Mouse (Mus musculus) cerebral cortex, adult 2 months (tissue): Measurements from ENCODE around the gene Sectm1a.

Source experiments
- WGBS: fragments of 180-500 bp; shearing (Covaris S2); methylation state at CpG from one replicate; pipeline ENCODE4 v1.1.7; 2018; 5-methylcytosine and 5-hydroxymethylcytosine counted together

Sectm1a gene

DNA sequence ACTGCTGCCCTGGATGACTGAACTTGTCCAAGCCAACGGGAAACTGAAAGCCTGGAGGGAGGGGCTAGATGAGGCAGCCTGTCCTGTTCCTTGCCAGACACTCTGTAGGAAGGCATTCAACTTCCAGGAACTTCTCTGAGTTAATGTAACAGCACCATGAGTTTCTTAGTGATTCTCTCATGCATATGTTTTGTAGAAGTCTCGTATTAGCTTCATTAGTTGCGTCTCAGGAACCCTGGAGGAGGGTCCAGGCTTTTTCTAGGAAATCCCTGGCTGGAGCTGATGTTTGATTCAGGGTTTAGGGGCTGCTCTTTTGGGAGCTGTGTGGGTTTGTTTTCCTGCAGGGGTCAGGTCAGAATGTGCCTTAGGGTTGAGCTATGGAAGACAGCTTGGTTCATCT lies at the start of gene Sectm1a:
Sectm1a (minus strand) TSS at position 101 of the 400 bp plus-strand sequence.
- WGBS = 82% methylated on average over 3 of the region's 3 CpGs

DNA sequence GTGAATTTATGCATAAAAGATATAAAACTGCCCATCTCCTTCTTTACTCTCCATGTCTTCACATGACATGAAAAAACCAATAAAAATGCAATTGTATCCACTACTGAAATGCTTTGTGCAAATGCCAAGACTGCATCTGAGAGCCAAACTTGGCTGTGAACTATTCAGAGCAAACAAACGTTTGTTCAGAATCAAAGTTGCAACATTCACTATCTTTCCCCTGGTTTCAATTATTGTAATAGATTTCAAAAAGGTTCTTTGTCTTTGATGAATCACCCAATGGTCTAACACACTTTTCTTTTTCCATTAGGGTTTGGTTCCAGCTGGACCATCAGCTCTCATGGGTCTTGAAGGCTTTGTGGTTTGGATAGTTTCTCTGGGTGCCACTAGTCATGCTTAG lies 48.6 kb upstream of the Sectm1a start:
- WGBS = 44% methylated on average over 1 of the region's 1 CpGs

DNA sequence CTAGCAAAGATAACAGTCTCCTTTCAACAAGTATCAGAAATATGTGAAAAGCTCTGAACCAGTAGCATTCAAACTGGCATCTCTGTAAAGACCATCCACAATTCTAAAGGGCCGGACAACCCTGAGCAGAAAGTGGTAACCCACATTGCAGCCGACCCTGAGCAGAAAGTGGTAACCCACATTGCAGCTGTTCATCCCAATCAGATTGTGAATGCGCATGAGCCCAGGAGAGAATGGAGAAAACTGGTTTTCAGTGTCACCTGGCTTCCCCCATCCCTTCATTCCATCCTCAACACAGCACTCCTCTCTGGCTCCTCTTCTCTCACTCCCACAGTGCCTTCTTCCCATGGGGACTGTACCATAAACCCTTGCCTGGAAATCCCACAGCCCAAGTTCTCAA lies 46.4 kb upstream of the Sectm1a start:
- WGBS = 91% methylated on average over 3 of the region's 3 CpGs

DNA sequence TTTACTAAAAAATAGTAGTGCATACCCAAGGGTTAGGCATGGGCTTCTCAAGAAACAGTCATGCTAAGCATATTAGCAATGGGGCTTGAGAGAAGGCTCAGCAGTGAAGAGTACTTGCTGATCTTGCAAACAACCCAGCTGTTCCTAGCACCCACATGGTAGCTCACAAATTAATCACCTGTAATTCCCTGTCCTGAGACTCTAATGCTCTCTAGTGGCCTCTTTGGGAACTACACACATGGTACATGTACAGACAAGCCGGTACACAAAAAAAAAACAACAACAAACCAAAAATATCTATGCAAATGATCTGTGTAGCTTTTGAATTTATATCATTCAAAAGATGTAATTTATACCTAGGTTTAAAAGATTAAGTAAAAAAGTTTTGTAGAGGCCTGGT lies 45.4 kb upstream of the Sectm1a start:
- 76% methylated on average over 1 of the region's 1 CpGs for WGBS

DNA sequence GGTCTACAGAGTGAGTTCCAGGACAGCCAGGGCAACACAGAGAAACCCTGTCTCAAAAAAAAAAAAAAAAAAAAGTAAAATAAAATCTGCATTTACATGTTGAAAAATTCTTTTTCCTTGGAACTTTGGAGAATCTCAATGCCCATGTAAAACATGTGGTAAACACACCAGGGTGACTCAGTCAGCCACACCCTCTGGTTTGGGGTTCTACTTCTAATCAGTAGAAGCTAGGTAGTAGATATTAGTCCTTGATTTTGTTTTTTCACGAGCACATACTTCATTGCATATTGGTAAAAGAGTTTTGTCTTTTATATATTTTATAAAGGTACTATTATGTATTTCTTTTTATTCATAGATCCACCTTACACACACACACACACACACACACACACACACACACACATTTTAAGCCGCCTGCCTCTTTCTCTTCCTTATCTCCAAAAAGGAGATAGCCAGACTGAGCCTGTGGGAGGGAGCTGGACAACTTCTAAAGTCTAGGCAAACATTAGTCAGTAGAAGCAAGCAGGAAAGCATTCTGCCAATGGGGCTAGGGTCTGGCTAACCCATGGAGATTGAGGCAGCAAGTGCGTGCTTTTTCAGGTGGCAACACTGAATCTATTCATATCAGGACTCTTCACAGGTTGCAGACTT lies 44.6 kb upstream of the Sectm1a start:
- 87% methylated on average over 3 of the region's 3 CpGs for WGBS

DNA sequence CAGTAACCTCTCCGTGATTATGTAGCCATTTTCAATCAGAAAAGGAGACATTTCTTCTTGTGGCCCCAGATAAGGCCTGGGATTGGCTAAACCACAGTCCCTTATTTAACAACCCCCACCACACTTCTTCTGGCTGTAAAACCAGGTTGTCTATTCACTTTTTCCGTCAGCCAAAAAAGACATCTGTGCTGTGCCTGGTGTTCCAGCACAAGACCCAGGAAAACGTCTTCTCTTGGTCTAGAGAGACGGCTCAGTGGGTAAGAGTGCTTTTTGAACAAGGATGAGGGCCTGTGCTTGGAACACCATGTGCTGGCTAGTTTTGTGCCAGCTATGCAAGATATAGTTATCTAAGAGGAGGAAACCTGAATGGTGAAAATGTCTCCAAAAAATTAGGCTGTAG lies 42.4 kb upstream of the Sectm1a start:
- 64% methylated on average over 4 of the region's 4 CpGs for WGBS

DNA sequence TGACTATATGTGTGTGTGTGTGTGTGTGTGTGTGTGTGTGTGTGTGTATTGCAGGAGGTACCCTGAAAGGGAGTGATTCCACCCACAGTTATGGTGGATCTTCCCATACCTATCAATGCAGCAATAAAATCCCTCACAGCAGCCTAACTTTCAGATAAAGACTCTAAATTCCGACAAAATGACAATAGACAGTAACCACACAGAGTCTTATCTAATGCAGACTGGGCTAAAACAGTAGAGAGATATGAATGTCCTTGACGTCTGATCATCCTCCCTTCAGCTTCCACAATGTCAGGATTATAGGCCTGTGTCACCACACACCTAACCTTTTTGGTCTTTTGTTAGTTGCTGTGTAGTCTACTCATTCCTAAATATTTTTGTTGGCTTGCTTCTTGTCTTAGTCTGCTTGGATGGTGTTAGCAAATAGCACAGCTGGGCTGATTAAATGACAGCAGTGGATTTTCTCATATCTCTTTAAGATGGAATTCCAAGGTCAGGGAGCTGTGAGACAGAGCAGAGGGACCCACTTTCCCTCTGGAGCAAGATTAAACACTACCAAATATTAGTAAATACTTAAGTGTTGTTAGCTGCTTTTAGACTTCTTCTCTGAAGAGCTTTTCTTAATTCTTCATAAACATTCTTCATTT lies 41.1 kb upstream of the Sectm1a start:
- WGBS = 89% methylated on average over 2 of the region's 2 CpGs

DNA sequence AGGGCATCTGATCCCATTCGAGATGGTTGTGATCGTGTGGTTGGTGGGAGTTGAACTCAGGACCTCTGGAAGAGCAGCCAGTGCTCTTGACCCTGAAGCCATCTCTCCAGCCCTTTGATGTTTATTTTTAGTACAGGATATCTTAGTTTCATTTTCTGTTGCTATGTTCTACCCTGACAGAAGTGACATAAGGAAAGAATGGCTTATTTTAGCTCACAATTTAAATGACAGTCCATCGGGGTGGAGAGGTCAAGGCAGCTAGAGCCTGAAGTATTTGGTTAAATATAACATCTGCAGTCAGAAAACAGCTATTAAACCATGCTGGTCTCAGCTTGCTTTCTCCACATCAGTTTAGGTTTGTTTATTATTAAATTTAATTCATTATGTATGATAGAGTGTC lies 40.1 kb upstream of the Sectm1a start:
- WGBS = 83% methylated on average over 3 of the region's 3 CpGs

DNA sequence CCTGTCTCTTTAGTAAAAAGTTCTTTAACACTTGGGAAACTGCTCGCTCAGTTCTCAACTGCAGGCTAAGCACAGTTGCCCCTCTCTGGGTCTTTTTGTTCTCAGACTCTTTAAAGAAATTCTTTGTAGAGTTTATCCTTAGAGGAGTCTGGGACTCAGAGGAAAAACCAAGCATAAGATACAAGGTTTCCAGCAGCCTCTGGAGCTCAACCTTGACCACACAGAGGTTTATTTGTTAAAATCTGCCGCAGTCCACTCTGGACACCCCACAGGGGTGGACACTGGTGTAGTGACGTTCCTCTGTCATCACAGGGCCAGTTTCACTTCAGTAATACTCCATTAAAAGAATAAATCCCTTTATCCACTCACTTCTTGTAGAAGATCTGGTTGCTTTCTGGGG lies 37.6 kb upstream of the Sectm1a start, which contains the start of gene Tex19.2:
Tex19.2 (minus strand) TSS at position 101 of the 400 bp plus-strand sequence.
- WGBS = 75% methylated on average over 3 of the region's 3 CpGs

DNA sequence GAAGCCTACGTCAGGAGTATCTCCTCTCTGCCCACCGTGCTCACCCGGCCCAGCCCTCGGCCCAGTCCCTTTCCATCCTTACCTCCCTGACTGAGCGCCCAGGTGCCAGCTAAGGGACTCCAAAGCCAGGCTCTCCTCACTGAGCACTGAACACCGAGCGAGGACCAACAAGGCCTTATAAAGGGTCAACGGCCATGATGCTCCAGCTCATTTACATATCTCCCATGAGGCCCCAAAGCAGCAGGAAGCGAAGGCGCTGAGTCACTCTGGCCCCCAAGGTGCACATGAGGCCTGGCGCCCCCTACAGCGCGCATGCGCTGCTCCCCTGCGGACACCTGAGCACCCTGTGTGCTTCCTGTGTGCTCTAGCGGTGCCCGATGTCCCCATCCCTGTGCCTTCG lies 37.1 kb upstream of the Sectm1a start:
- 93% methylated on average over 18 of the region's 18 CpGs for WGBS

DNA sequence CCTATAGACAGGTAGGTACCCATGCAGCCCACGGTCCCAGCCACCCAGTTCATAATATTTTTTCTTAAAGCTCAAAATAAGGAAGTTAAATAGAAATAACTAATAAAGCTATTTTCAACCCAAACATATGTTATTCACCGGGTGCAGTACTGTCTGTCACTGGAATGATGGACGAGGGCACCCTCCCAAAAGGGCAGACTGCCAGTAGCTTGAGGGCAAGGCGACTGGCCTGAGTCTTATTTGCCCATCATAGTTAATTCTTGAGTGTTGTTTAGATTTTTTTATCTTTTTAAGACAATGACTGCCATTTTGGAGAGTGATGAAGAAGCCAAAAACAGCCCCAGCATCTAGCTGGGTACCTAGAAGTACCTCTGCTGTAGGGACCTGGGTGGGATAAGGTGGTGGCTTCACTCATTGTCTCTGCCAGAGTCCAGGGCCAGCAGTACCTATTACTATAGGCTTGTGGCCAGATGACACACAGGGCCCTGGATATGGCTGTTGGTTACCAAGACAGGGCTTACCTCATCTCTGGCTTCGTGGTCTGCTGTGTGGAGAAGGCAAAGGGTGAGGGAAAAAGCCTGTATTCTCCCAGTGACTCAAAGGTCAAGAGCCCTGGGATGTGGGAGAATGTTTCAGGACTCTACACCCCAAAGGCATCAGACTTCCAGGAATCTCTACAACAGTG lies 31.2 kb upstream of the Sectm1a start:
- WGBS = 68% methylated on average over 5 of the region's 5 CpGs

DNA sequence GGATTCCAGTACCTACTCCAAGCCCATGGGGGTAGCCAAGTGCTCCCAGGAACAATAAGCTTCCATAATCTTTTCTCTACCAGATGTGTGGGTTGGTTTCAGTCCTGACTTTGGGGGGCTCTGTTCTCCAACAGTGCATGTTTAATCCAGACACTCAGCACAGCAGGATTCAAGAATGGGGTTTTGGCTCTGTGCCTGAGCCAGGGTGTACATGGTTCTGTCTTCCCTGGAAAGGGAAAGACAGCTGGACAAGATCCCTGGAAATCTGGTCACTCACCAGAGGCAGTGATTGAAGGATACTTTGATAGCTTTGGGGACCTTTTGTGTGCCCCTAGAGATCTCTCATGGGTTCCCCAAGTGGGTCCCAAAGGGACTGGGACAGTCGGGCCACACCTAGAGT lies 30.6 kb upstream of the Sectm1a start:
- 94% methylated on average over 1 of the region's 1 CpGs for WGBS

DNA sequence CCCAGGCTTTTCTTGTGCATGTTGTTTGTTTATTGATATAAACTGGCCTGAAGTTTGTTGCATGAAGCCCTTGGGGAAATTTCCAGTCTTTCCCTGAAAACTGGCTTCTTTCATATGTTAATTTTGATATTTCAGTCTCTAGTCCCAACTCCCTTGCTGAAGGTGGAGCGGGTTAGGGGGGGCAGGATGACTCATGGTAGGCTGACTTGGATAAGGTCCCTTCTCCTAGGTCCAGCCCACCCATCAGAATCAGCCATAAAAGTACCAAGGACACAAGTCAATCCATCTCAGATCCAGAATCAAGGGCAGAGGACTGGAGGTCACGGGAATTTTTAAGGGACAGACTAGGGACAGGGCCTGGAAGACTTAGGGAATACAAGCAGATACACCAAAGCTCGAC lies 30.0 kb upstream of the Sectm1a start:
- 78% methylated on average over 3 of the region's 3 CpGs for WGBS

DNA sequence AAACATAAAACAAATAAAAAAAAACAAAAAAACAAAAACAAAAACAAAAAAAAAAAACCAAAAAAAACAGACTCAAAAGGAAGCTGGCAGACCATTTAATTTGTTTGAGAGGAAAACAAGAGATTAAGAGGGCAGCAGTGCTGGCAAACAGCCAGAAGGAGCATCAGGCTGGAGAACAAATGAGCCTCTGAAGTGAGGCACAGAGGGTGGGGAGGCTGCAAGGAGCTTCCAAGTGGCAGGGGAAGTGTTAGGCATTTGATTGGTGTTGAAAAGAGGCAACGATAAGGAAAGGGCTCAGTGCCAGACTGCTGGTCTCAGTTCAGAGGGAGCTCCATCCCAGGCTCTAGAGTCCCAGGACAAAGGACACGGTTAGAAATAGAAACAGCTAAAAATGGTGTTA lies 29.0 kb upstream of the Sectm1a start:
- WGBS = 20% methylated on average over 2 of the region's 2 CpGs

DNA sequence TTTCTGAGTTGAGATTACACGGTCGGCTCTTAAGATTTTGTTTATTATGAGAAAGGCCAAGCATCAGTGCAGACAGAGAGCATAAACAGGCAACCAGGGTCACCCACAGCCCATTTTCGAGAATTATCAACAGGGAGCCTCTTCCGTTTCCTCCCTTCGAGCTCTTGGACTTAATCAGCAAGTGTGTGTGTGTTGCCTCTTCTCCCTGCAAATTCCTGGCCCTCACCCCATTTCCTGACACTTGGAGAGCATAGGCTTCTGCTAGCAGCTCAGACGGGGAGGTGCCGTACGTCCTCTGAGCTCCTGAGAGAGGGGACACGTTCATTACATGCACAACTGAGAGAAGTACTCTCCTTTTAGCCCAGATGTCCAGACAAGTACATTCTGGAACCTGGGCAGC lies 27.0 kb upstream of the Sectm1a start:
- WGBS = 62% methylated on average over 9 of the region's 9 CpGs

DNA sequence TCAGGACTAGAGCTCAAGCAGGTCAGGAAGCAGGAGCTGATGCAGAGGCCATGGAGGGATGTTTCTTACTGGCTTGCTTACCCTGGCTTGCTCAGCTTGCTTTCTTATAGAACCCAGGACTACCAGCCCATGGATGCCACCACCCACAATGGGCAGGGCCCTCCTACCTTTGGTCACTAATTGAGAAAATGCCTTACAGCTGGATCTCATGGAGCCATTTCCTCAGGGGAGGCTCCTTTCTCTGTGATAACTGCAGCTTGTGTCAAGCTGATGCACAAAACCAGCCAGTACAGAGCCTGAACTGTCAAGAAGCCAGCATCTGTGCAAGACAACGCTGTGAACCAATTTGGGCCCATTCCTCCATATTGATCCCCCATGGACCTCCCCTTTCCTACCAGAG lies 26.2 kb upstream of the Sectm1a start:
- WGBS = 82% methylated on average over 1 of the region's 1 CpGs

DNA sequence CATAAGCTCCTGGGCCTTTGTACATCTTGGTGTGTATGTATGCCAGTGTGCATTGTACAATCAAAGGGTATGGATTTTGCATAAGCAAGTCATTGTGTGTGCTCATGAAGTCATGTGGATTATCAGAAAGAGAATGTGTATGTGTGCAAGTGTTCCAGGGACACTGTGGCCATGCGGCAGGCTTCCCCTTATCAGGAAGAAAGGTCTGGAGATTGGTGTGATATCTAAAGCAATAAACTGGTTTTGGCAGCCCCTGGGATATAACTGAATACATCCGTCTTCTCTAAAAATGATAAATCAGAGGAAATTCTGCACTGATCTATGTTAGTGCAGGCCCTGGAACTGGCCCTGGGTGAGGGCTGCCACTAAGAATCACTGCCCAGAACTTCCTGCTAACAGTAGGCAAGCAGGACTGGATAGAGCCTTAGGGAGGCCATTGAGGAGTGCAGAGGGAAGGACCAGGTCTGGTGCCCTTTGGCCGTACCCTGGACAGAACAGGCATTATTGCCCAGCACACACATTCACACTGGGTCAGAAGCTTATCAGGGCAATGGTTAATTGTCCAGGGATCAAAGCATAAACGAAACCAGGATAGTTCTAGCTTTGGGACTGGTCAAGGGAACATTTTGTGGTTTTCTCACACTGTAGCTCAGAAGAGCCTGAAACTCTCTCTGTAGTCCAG lies 20.2 kb upstream of the Sectm1a start:
- 89% methylated on average over 4 of the region's 4 CpGs for WGBS

DNA sequence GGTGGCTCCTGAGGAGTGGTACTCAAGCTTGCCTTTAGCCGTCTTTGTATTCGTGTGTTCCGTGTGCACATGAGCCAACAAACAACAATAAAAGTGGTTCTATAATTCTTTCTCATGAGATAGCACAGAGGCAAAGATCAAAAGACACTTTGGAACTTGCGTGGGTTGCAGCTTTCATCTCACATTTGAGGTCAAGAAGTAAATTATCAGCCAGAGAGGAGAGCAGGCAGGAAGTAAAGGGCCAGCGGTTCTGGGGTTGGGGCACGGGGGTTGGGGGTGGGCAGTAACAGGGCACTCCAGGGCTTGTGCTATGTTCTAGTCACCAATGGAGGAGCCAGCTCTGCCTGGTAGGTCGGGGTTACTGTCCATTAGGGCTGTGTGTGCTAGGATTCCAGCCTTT lies 19.7 kb upstream of the Sectm1a start:
- 73% methylated on average over 7 of the region's 7 CpGs for WGBS

DNA sequence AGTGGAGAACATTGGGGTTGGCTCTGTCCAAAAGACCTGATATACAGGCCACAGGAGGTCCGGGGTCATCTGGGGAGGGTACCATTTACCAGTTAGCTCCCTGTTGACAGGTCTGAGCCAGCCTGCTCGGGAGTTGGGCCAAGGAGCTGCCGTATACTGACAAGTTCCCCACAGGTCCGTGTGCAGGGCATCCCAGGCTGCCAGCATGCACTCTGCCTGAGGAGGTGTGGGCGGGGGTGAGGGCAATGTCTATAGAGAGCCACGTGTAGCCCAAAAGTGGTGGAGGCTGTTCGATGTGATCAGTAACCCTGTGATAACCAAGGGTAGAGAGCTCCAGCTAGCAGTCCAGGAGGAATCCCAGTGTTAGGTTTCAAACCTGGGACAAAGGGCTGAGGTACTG lies 18.7 kb upstream of the Sectm1a start:
- 71% methylated on average over 7 of the region's 7 CpGs for WGBS

DNA sequence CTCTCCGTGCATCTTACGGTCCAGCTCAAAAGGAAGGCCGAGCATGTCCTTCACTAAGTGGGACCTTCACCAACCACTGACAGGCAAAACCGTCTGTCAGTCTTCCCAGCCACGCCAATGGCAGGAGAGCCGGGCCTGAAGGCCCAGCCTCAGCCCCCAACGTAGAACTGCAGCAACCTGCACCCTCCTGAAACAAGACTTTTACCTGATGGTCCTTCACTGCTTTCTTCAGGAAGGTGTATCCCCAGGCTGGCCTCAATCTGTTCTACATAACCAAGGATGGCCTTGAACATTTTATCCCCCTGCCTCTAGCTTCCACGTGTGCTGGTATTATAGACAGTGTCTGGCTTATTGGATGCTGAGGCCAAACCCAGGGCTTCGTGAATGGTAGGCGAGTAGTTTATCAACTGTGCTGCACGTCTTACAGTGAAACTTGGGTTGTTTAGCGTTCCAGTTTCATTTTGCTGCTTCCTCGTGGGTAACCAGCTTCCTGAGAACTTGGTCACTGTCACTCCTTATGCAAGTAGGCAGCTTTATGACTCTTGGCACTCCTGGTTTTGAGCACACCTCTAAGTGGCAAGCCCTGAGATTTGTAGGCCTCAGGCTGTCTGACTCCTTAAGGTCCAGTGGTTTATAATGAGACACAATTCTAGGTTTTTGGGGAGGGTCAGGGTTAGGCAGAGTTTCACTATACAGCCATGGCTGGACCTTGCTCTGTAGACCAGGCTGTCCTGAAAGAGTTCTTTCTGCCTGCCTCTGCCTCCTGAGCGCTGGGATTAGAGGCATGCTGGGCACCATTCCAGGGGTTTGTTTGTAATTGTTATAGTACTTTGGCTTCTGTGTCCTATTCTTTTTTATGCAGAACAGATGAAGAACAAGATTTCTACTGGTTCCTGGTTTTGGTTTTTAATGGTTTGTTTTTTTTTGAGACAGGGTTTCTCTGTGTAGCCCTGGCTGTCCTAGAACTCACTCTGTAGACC lies 11.9 kb upstream of the Sectm1a start:
- WGBS = 93% methylated on average over 14 of the region's 14 CpGs

DNA sequence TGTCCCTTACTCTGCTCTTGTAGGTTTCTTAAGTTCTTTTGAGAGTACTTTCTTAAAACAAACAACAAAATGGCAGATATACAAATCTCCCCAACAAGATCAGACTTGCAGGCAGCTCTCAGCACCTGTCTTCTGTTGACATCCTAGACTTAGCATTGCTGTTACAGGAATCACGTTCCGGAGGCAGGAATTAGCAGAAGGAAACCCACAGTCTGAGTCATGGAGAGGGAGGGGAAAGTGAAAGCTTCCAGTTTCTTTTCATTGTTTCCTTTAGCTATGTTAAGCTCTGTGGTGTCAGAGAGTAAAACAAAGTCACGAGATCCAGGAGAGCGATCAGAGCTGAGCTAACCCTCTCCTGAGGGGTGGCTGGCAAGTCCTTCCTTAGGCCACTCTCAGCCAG lies 9.9 kb upstream of the Sectm1a start:
- WGBS = 42% methylated on average over 4 of the region's 4 CpGs
